Mouse (Mus musculus): ENCODE data around the gene 9230104L09Rik.

DNA sequence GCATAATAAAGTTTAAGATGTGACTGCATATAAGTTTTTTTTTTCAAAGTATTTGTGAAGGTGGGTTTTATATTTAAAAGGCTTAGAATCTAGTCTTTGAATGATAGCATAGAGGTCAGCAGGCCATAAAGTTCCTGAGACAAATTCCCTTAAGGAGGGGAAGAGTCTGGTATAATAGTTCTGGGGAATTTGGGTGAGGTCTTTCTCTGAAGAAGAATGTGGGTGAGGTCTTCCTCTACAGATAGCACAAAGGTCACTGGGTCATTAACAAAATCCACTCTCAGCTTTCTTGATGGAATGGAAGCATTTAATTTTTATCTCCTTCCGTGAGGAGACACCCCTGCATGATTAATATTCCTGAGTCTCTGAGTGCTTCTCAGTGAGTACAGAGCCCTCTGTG, 38.9 kb downstream of the 9230104L09Rik start:
- TF ChIP-seq CTCF (IDR thresholded peaks at IDR 0.05) (no peak), EP300 (IDR thresholded peaks at IDR 0.05) (no peak)
